Mouse (Mus musculus) c-Kit-negative CD71-positive TER-119-positive erythroid progenitor cells, embryonic 14.5 days (primary cell): ENCODE results near the gene Vps13d.

Experiments used
- DNase-seq: peaks from one replicate; pipeline ENCODE4 v3.0.0-alpha.2; 2013; ENCODE audit warnings: low read depth, low spot score

The Vps13d gene

DNA sequence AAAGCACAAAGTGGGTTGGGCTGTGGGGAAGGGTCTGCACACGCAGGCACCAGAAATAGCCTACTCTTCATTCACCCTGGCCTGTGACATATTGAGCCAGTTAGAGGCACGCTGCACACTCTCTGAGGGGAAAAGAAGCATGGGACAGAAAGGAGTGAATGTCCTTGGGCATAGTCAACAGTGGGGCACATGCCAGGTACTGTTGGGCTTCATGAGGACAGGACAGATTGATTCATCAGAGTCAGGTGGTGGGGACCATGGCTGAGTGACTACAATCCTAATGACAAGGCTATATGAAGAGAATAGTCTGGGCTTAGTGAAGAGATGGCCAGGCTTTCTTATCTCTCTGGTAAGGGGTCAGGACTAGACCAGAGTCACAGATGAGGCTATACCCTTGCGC lies 252.4 kb downstream of the Vps13d start:
- no peak for DNase-seq

DNA sequence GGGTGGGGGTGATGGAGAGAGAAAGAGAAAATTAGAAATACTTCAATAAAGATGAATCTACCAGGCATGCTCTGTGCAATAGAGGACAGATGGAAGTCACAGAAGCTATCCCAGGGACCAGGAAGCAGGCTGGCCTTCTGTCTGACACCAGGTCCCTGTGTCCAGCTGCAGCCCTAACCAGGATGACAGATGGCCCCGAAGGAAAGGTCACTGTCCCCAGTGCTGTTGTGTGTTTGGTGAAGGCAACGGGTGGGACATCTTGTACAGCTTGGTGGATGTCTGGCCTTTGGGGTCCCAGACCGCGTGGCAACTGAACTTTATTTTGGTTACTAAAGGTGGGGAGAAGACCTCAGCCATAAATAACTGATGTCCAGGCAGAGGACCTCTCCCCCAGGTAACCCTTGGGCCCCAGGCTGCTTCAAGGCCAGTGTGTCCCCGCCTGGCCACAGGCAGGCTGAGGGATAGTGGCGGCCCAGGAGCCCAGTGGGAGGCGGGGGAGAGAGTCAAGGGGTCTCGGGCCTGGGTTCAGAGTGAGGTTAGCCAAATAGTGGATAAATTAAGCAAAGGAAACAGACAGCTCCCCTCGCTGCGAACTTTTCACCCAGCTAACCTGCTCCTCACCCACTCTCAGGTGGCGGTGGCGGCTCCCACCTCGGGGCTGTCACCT lies 253.9 kb downstream of the Vps13d start:
- DNase-seq: no peak

DNA sequence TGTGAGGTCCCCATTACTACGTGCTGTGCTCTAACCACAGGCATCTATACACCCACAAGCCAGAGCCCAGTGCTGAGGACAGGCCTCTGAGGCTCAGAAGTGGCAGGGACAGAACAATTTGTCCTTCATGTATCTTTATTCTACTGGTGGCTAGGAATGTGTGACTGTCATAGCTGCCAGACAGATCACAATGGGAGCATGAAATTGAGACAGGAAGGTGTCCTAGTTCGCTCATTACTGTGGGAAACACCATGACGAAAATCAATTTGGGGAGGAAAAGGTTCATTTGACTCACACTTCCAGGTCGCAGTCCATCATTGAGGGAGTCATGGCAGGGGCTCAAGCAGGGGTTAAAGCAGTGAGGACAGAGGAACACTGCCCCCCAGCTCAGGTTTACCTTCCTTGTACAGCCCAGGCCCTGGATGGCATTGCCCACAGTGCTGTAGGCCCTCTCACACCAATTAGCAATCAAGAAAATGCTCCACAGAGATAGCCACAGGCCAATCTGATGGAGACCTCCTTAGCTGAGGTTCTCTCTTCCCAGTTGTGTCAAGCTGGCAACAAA lies 254.9 kb downstream of the Vps13d start:
- no peak for DNase-seq

DNA sequence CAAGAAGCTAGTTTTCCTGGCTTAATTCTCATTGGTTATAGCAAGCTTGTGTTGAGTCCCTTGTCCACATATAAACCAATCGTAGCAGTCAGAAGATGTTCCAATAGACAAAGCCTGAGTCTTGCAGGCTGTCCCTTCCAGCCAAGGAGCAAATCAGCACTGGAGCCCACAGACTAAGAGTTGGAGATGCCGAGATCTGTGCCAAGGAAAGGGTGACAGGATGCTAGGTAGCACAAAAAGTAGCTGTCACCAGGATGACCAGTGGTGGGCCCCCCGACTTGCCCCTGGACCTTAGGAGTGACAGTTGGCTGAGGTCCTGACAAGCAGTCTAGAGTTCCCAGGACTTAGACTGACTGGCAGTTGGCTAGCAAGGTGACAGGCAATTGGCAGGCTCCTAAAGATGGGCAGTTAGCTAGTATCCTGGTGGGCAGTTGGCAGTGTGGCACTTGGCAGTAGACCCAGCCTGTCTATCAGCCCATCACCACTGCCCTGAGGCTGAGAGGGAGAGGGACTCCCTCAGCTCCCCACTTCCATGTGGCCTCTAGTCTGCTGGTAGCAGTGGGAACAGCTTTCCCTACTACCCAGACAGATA lies 258.1 kb downstream of the Vps13d start:
- DNase-seq: no peak

GRCm38 (mm10) chr4:144934501-144934900 lies 260.3 kb downstream of the Vps13d start:
- DNase-seq: no peak

DNA sequence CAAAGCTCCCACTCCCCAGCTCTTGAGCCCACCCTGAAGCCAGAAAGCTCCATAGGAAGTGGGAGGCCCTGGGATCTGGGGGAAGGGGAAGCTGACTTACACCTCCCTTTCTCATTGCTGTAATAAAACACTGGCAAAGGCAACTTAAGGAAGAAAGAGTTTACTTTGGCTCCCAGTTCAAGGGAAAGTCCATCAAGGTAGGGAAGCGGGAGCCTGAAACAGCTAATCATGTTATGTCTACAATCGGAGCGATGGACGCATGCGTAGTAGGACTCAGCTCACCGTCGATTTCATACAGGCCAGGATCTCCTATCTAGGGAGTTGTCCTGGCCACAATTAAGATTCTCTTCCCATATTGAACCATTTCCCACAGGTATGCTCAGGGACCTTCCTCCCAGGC lies 263.6 kb downstream of the Vps13d start:
- no peak for DNase-seq

GRCm38 (mm10) chr4:144930366-144930765 lies 264.4 kb downstream of the Vps13d start:
- DNase-seq: no peak

- DNase-seq: no peak
Measured at GRCm38 (mm10) chr4:144929811-144930221, 265.0 kb downstream of the Vps13d start.

- DNase-seq: no peak
Measured at GRCm38 (mm10) chr4:144928693-144929436, 265.9 kb downstream of the Vps13d start.
